Mouse (Mus musculus) spleen, adult 2 months (tissue): Measurements from ENCODE around the gene Pum1. TPM values are rescaled to one million over a fixed set of nuclear protein-coding genes. Genes with fewer than 3 reads are reported as not detected.

Experiments
- DNase-seq, 2 experiments: peaks; one replicate each; pipeline versions ENCODE4 v3.0.0 to v3.0.0-alpha.2; 2012 to 2021; ENCODE audit warnings: low spot score in 2 of 2, low read depth in 1 of 2
- H3K27ac ChIP-seq: fragments of 200-500 bp; 2 replicates; pipeline ENCODE4 v1.5.1; 2012; ENCODE audit warnings: low read length, inconsistent platforms; ENCODE audit not compliant: insufficient read depth
- H3K27me3 ChIP-seq: fragments of 200-500 bp; 2 replicates; pipeline ENCODE4 v1.6.1; 2012; ENCODE audit warnings: mild to moderate bottlenecking, moderate library complexity, low read length, inconsistent platforms; ENCODE audit not compliant: control insufficient read depth, insufficient read depth
- H3K36me3 ChIP-seq: fragments of 200-500 bp; 2 replicates; pipeline ENCODE4 v1.6.1; 2012; ENCODE audit warnings: mild to moderate bottlenecking, low read length, inconsistent platforms; ENCODE audit not compliant: control insufficient read depth, insufficient read depth
- H3K4me1 ChIP-seq: fragments of 200-500 bp; 2 replicates; pipeline ENCODE4 v1.6.1; 2011; ENCODE audit warnings: inconsistent platforms; ENCODE audit not compliant: control insufficient read depth, insufficient read depth, insufficient read length
- H3K4me3 ChIP-seq: fragments of 200-500 bp; 2 replicates; pipeline ENCODE4 v1.5.1; 2011; ENCODE audit warnings: mild to moderate bottlenecking, inconsistent platforms; ENCODE audit not compliant: insufficient read depth, insufficient read length; ENCODE audit errors: extremely low read depth
- CTCF ChIP-seq: fragments of 200-500 bp; IDR thresholded peaks from 2 replicates; pipeline ENCODE4 v1.5.1; 2011; ENCODE audit warnings: mild to moderate bottlenecking, inconsistent platforms; ENCODE audit not compliant: insufficient read depth, insufficient read length, insufficient replicate concordance; ENCODE audit errors: extremely low read depth
- POLR2A ChIP-seq: fragments of 200-500 bp; IDR thresholded peaks from 2 replicates; pipeline ENCODE4 v1.6.1; 2011; ENCODE audit warnings: low read depth, low read length, inconsistent platforms
- WGBS: fragments of 180-500 bp; shearing (Covaris S2); methylation state at CpG from one replicate; pipeline ENCODE4 v1.1.7; 2018; 5-methylcytosine and 5-hydroxymethylcytosine counted together
- polyA plus RNA-seq: library from polyadenylated mRNA; depleted of rRNA; stranded (reverse); fragments of >200 nt; gene quantifications from 2 replicates; pipeline ENCODE4 v1.2.3, GENCODE M21; 2012

Pum1 gene
- polyA plus RNA-seq, 1 experiment: 34.9 TPM

- no peak overlapping the region for H3K4me3 ChIP-seq
- WGBS: 80% methylated on average over 5 of the region's 5 CpGs
- TF ChIP-seq POLR2A (no peak), CTCF (no peak)
- peak overlapping the region; percentile 48; the same call in 1 of the 2 replicates for H3K27ac ChIP-seq
- no peak for DNase-seq
- peaks cover 4% of the 10 kb centered on the region for H3K4me1 ChIP-seq
- H3K36me3 ChIP-seq: no peaks in the 10 kb centered on the region
- peaks cover 7% of the 10 kb centered on the region for H3K27me3 ChIP-seq
These were observed 124.4 kb downstream of the Pum1 start for GRCm38 (mm10) chr4:130787530-130787929.

DNA sequence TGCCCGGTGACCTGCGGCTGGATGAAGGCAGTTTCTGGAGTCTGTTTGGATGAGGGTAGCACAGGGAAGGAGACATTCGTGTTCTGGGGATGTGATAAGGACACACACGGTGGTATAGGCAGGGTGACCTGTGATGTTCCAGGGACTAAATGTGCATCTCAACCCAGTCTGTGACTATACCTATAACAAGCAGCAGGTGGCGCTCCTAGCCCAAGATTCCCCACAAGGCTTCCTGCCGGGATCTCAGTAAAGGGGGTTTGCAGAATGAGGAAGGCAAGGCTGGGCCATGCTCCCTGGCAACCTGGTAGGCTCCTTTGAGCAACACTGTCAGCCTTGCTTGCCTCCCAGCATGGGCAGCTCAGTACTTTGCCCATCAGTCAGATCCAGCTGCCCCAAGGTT is 127.1 kb downstream of the Pum1 start:
- H3K27me3 ChIP-seq: peaks cover 14% of the 10 kb centered on the region
- TF ChIP-seq POLR2A: no peak
- peak; percentile 86; the same call in 1 of the 2 replicates for TF ChIP-seq CTCF
- H3K27ac ChIP-seq: peak overlapping the region; percentile 14; the same call in 1 of the 2 replicates
- H3K36me3 ChIP-seq: no peaks in the 10 kb centered on the region
- H3K4me3 ChIP-seq: no peak overlapping the region
- 6% methylated on average over 6 of the region's 6 CpGs for WGBS
- H3K4me1 ChIP-seq: peaks cover 12% of the 10 kb centered on the region
- DNase-seq: peak; percentile 41 to 70

- no peak for TF ChIP-seq POLR2A
- no peak for TF ChIP-seq CTCF
- Histone ChIP-seq H3K4me3 (peak overlapping the region; percentile 63; the same call in 1 of the 2 replicates), H3K27ac (no peak overlapping the region), H3K36me3 (no peaks in the 10 kb centered on the region), H3K27me3 (peaks cover 14% of the 10 kb centered on the region), H3K4me1 (peaks cover 12% of the 10 kb centered on the region)
- DNase-seq: no peak
- WGBS: 9% methylated on average over 19 of the region's 19 CpGs
These were observed 128.8 kb downstream of the Pum1 start for GRCm38 (mm10) chr4:130791811-130792375.

DNA sequence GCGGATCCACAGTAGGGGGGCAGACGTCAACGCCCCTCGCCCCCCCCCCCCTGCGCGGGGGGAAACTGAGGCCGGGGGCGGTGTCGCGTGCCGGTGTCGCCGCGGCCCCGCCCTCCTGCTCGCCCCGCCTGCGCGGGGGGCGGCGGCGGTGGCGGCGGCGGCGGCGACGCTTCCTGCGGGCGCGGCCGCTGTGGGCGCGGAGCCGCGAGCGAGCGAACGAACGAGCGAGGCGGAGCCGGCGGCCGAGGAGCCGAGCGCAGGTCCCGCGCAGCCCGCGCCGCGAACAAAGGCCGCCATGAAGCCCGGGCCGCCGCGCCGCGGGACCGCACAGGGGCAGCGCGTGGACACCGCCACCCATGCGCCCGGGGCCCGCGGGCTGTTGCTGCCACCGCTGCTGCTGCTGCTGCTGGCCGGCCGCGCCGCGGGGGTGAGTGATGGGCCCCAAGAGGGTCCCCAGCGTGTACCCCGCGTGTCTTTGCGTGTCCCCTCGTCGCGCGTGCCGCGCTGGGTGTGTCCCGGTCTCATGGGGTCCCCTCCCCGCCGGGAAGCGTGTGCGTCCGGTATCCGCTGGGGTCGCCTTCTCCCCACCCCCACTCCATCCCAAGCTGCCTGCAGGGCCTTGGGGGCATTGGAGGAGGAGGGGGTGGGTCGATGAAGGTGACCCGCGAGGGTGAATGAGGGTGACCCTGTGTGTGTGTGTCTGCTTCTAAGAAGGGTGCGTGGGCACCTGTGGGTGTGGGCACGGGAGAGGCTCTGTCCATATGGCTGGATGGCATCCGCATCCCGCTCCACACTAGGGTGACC is 129.5 kb downstream of the Pum1 start, which contains the start of gene Sdc3:
Gene Sdc3 (plus strand): TSS at position 162 of the 804 bp plus-strand sequence.
- no peak for DNase-seq
- TF ChIP-seq CTCF (no peak), POLR2A (no peak)
- WGBS: 3% methylated on average over 65 of the region's 99 CpGs
- H3K27me3 ChIP-seq: peaks cover 14% of the 10 kb centered on the region
- peaks cover 12% of the 10 kb centered on the region for H3K4me1 ChIP-seq
- H3K36me3 ChIP-seq: no peaks in the 10 kb centered on the region
- peak within 1 kb of the TSS; percentile 63 for H3K4me3 ChIP-seq
- peak within 1 kb of the TSS; percentile 50 for H3K27ac ChIP-seq

- peak overlapping the region; percentile 63 for H3K4me3 ChIP-seq
- no peak for TF ChIP-seq POLR2A
- no peak for TF ChIP-seq CTCF
- peak overlapping the region; percentile 50 for H3K27ac ChIP-seq
- WGBS: 35% methylated on average over 7 of the region's 7 CpGs
- H3K27me3 ChIP-seq: peaks cover 14% of the 10 kb centered on the region
- peaks cover 12% of the 10 kb centered on the region for H3K4me1 ChIP-seq
- no peaks in the 10 kb centered on the region for H3K36me3 ChIP-seq
- no peak for DNase-seq
These were observed 130.0 kb downstream of the Pum1 start for GRCm38 (mm10) chr4:130793180-130793501.

- Histone ChIP-seq H3K36me3 (no peaks in the 10 kb centered on the region), H3K27ac (peak overlapping the region; percentile 34; the same call in 1 of the 2 replicates), H3K4me3 (no peak overlapping the region), H3K27me3 (peaks cover 14% of the 10 kb centered on the region), H3K4me1 (peaks cover 12% of the 10 kb centered on the region)
- TF ChIP-seq POLR2A (no peak), CTCF (no peak)
- 21% methylated on average over 4 of the region's 4 CpGs for WGBS
- no peak for DNase-seq
These were observed 131.7 kb downstream of the Pum1 start for GRCm38 (mm10) chr4:130794771-130795170.
